In genomic region chr13:26714056-26714455, GRCm38 (mm10) we compare ENCODE assay signal across 20 mouse cellular contexts. TPM values are rescaled to one million over a fixed set of nuclear protein-coding genes. Genes with fewer than 3 reads are reported as not detected.
DNase-seq lines count a peak whose midpoint lies in the region; ATAC-seq and TF ChIP-seq lines count a peak whose summit lies in the region.
"Had no signal": no experiment of that assay in that cellular context is flagged by ENCODE, and none has a peak within 500 bp of the region (broad histone marks: within the 10 kb centered on the region; RNA-seq: fewer than 3 reads in every experiment).

No protein-coding gene starts in this region.

- no peaks in the 10 kb centered on the region for H3K4me1 ChIP-seq in cerebellum, adult 2 months (ENCODE audit: control insufficient read depth, insufficient read depth, low read length)
- H3K4me1 ChIP-seq in midbrain, embryonic 11.5 days (ENCODE audit: control insufficient read depth, insufficient read depth, low read length): no peaks in the 10 kb centered on the region
- H3K4me1 ChIP-seq in midbrain, embryonic 15.5 days: no peaks in the 10 kb centered on the region
- H3K4me1 ChIP-seq: kidney, embryonic 15.5 days; neural tube, embryonic 13.5 days had no signal

- no peak overlapping the region for H3K27ac ChIP-seq in cerebellum, adult 2 months (ENCODE audit: insufficient read depth, low read length)
- H3K27ac ChIP-seq in midbrain, embryonic 11.5 days (ENCODE audit: low read depth, low read length): no peak overlapping the region
- no peak overlapping the region for H3K27ac ChIP-seq in midbrain, embryonic 15.5 days
- H3K27ac ChIP-seq: kidney, embryonic 15.5 days; neural tube, embryonic 13.5 days; stomach, postnatal 0 days had no signal

- no peaks in the 10 kb centered on the region; the same call in 1 of the 2 replicates for H3K36me3 ChIP-seq in midbrain, embryonic 11.5 days (ENCODE audit: control insufficient read depth, insufficient read depth, low read length)
- H3K36me3 ChIP-seq in midbrain, embryonic 15.5 days (replicated peaks): no peaks in the 10 kb centered on the region
- H3K36me3 ChIP-seq: kidney, embryonic 15.5 days; neural tube, embryonic 13.5 days had no signal

- no peak overlapping the region for H3K9ac ChIP-seq in midbrain, embryonic 11.5 days (ENCODE audit: low read length)
- H3K9ac ChIP-seq in midbrain, embryonic 15.5 days: no peak overlapping the region
- H3K9ac ChIP-seq: kidney, embryonic 15.5 days; neural tube, embryonic 13.5 days had no signal

- no peak for TF ChIP-seq POLR2A in cerebellum, adult 2 months (IDR thresholded peaks at IDR 0.05; ENCODE audit: borderline replicate concordance, insufficient read depth, low read length)

- no peak overlapping the region for H3K4me3 ChIP-seq in cerebellum, adult 2 months (replicated peaks; ENCODE audit: insufficient read depth, low read depth, low read length)
- no peak overlapping the region for H3K4me3 ChIP-seq in midbrain, embryonic 11.5 days (ENCODE audit: low read depth, low read length)
- H3K4me3 ChIP-seq in midbrain, embryonic 15.5 days: no peak overlapping the region
- H3K4me3 ChIP-seq: kidney, embryonic 15.5 days; neural tube, embryonic 13.5 days had no signal

- no peaks in the 10 kb centered on the region for H3K9me3 ChIP-seq in midbrain, embryonic 11.5 days (ENCODE audit: control insufficient read depth, low read length)
- no peaks in the 10 kb centered on the region for H3K9me3 ChIP-seq in midbrain, embryonic 15.5 days
- H3K9me3 ChIP-seq: kidney, embryonic 15.5 days; neural tube, embryonic 13.5 days had no signal

- 20% methylated on average over 5 of the region's 5 CpGs for WGBS in cerebellum, adult 2 months
- 91% methylated on average over 5 of the region's 5 CpGs for WGBS in midbrain, embryonic 11.5 days
- 82% methylated on average over 5 of the region's 5 CpGs for WGBS in midbrain, embryonic 15.5 days

- no peak for ATAC-seq in midbrain, embryonic 11.5 days (ENCODE audit: low FRiP score)
- no peak for ATAC-seq in midbrain, embryonic 15.5 days (replicated peaks)
- ATAC-seq: hindbrain, embryonic 16.5 days had no signal

- DNase-seq in cerebellum, postnatal 10 days: peak; percentile 36 to 54
- no peak for DNase-seq in cerebellum, adult 2 months
- DNase-seq in midbrain, embryonic 11.5 days (ENCODE audit: low spot score, missing footprints): peak; percentile 33
- DNase-seq in gastrocnemius, postnatal 4 days (ENCODE audit: low spot score in 2 of 2): peak; percentile 16 to 21
- peak; percentile 25 for DNase-seq in skeletal muscle tissue, adult 2 months (ENCODE audit: low read depth, low spot score)
- DNase-seq in thymus, postnatal 4 days: no peak
- no peak for DNase-seq in spleen, postnatal 4 days (ENCODE audit: low spot score in 2 of 2)
- DNase-seq: embryo, embryonic 11 days; midbrain, embryonic 14.5 days had no signal

- H3K4me2 ChIP-seq in midbrain, embryonic 11.5 days: no peak overlapping the region
- no peak overlapping the region for H3K4me2 ChIP-seq in midbrain, embryonic 15.5 days
- H3K4me2 ChIP-seq: kidney, embryonic 15.5 days; neural tube, embryonic 13.5 days had no signal

- TF ChIP-seq CTCF in cerebellum, adult 2 months (IDR thresholded peaks at IDR 0.05; ENCODE audit: borderline replicate concordance, insufficient read depth, low read depth, low read length): no peak

- no peaks in the 10 kb centered on the region for H3K27me3 ChIP-seq in cerebellum, adult 2 months (ENCODE audit: control insufficient read depth, insufficient read depth, low read length)
- H3K27me3 ChIP-seq in midbrain, embryonic 11.5 days (ENCODE audit: control insufficient read depth, insufficient read depth, low read length): no peaks in the 10 kb centered on the region
- no peaks in the 10 kb centered on the region for H3K27me3 ChIP-seq in midbrain, embryonic 15.5 days (replicated peaks)
- H3K27me3 ChIP-seq: kidney, embryonic 15.5 days; neural tube, embryonic 13.5 days had no signal

RNA-seq across cellular contexts. Expression of gene Hdgfl1, which starts 55.9 kb away (rescaled TPM):
- not detected in 2 replicates for polyA plus RNA-seq in cerebellum, adult 2 months (2012; rRNA removed)
- not detected in 2 replicates for polyA plus RNA-seq in midbrain, embryonic 11.5 days (2014; fragmentation: Nextera tagmentation; extraction: Ambion mirVana)
- not detected in 2 replicates for polyA plus RNA-seq in midbrain, embryonic 15.5 days (2015; fragmentation: Nextera tagmentation; extraction: Ambion mirVana)
- total RNA-seq in gastrocnemius, postnatal 4 days (2021): not detected
- total RNA-seq: heart, adult 8-10 months; layer of hippocampus, adult 8-10 months; liver, adult 2 months; MEL had no signal
- polyA plus RNA-seq: hindbrain, embryonic 16.5 days; kidney, embryonic 15.5 days; liver, adult 2 months; lung, embryonic 16.5 days; midbrain, embryonic 14.5 days; neural tube, embryonic 13.5 days; small intestine, adult 2 months; stomach, postnatal 0 days had no signal

Comparison
In these comparisons a context has a peak if more than half of its experiments do, and no peak if none do; other contexts are left out.
1. DNase-seq: peak in cerebellum, postnatal 10 days (2 of 2), midbrain, embryonic 11.5 days (single experiment), gastrocnemius, postnatal 4 days (2 of 2) and skeletal muscle tissue, adult 2 months (single experiment); none in cerebellum, adult 2 months (0 of 2), thymus, postnatal 4 days (single experiment) and spleen, postnatal 4 days (0 of 2).